10 mouse cellular contexts compared by ENCODE assay signal in the genomic region with DNA sequence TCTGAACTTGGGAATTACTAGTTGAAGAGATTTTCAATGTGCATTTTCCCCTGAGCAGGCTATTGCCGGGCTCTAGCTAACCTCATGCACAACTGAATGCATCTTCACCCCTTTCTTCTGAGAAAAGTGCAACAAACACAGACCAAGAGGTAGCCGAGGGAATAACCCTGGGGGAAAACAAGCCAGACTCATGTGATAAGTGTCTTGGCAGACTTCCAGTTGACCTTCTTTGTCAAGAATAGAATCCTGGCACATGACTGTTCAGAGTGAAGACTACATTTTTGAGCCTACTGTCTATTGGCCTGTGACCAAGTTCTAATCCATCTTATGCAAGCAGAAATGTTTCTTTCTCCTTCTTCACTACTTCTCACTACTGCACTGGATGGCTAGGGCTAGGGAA. TPM values are rescaled to one million over a fixed set of nuclear protein-coding genes. Genes with fewer than 3 reads are reported as not detected.
A peak's percentile ranks its signal among the peaks of the same experiment; 100 is the strongest.
DNase-seq lines count a peak whose midpoint lies in the region; ATAC-seq lines count a peak whose summit lies in the region.
"Had no signal": no experiment of that assay in that cellular context is flagged by ENCODE, and none has a peak within 500 bp of the region (broad histone marks: within the 10 kb centered on the region; RNA-seq: fewer than 3 reads in every experiment).

No protein-coding gene starts in this region.

- H3K36me3 ChIP-seq in heart, embryonic 13.5 days: no peaks in the 10 kb centered on the region
- no peaks in the 10 kb centered on the region for H3K36me3 ChIP-seq in heart, embryonic 15.5 days
- H3K36me3 ChIP-seq: intestine, embryonic 15.5 days had no signal

- H3K4me3 ChIP-seq in heart, embryonic 13.5 days: no peak overlapping the region
- no peak overlapping the region for H3K4me3 ChIP-seq in heart, embryonic 15.5 days
- H3K4me3 ChIP-seq: intestine, embryonic 15.5 days had no signal

- intact Hi-C loops in heart, postnatal 25 days (cut with DNase I): no loop called here

- WGBS in heart, embryonic 13.5 days: 23% methylated on average over 2 of the region's 2 CpGs
- 17% methylated on average over 2 of the region's 2 CpGs for WGBS in heart, embryonic 15.5 days

- DNase-seq in heart, postnatal 25 days (ENCODE audit: low spot score): no peak
- DNase-seq in retina, postnatal 1 day: peak; percentile 61
- DNase-seq in retina, embryonic 14.5 days (ENCODE audit: low spot score): no peak
- DNase-seq in spleen, postnatal 10 days (ENCODE audit: low spot score in 2 of 2): no peak
- DNase-seq: thymus, postnatal 36 days had no signal

- H3K4me1 ChIP-seq in heart, embryonic 13.5 days: peaks cover 14% of the 10 kb centered on the region
- H3K4me1 ChIP-seq in heart, embryonic 15.5 days (replicated peaks): peaks cover 9% of the 10 kb centered on the region
- H3K4me1 ChIP-seq: intestine, embryonic 15.5 days had no signal

- no peaks in the 10 kb centered on the region for H3K9me3 ChIP-seq in heart, embryonic 13.5 days
- H3K9me3 ChIP-seq in heart, embryonic 15.5 days (replicated peaks): no peaks in the 10 kb centered on the region
- H3K9me3 ChIP-seq: intestine, embryonic 15.5 days had no signal

- no peak for ATAC-seq in heart, embryonic 13.5 days (ENCODE audit: extremely low read depth, insufficient number of reproducible peaks, low FRiP score, low TSS enrichment)
- no peak for ATAC-seq in heart, embryonic 15.5 days (replicated peaks; ENCODE audit: insufficient number of reproducible peaks, insufficient read depth, low FRiP score, low read depth)
- ATAC-seq in megakaryocyte, adult 5-6 weeks (ENCODE audit: poor library complexity, severe bottlenecking): no peak
- ATAC-seq: intestine, embryonic 15.5 days; lung, postnatal 0 days had no signal

- no peaks in the 10 kb centered on the region for H3K27me3 ChIP-seq in heart, embryonic 13.5 days (replicated peaks)
- H3K27me3 ChIP-seq in heart, embryonic 15.5 days: no peaks in the 10 kb centered on the region
- H3K27me3 ChIP-seq: intestine, embryonic 15.5 days had no signal

- peak overlapping the region; percentile 13; the same call in 1 of the 2 replicates for H3K4me2 ChIP-seq in heart, embryonic 13.5 days
- no peak overlapping the region for H3K4me2 ChIP-seq in heart, embryonic 15.5 days
- H3K4me2 ChIP-seq: intestine, embryonic 15.5 days had no signal

- peak overlapping the region; percentile 70 for H3K27ac ChIP-seq in heart, embryonic 13.5 days (replicated peaks)
- peak overlapping the region; percentile 68; the same call in 1 of the 2 replicates for H3K27ac ChIP-seq in heart, embryonic 15.5 days
- H3K27ac ChIP-seq: intestine, embryonic 15.5 days had no signal

- no peak overlapping the region for H3K9ac ChIP-seq in heart, embryonic 13.5 days
- H3K9ac ChIP-seq in heart, embryonic 15.5 days: no peak overlapping the region
- H3K9ac ChIP-seq: intestine, embryonic 15.5 days had no signal

RNA-seq across cellular contexts. Expression of gene Arfgef3, which starts 55.5 kb away (rescaled TPM):
- 0.36 and 0.41 TPM in 2 replicates for polyA plus RNA-seq in heart, embryonic 13.5 days (2015; fragmentation: Nextera tagmentation; extraction: Ambion mirVana)
- total RNA-seq in heart, postnatal 25 days (2021): under 1 TPM; 0.31 to 0.48 TPM
- 0.29 and 0.53 TPM in 2 replicates for polyA plus RNA-seq in heart, embryonic 15.5 days (2015; fragmentation: Nextera tagmentation; extraction: Ambion mirVana)
- total RNA-seq in megakaryocyte, adult 5-6 weeks (2015): 0.11 and 0.14 TPM in 2 replicates
- 0.22 and 0.28 TPM in 2 replicates for total RNA-seq in megakaryocyte, adult 5-6 weeks (2017)
